Mouse (Mus musculus) spleen, adult 10 weeks (tissue): Measurements from ENCODE around the gene Siah1b. TPM values are rescaled to one million over a fixed set of nuclear protein-coding genes. Genes with fewer than 3 reads are reported as not detected.

Experiments used
- polyA plus RNA-seq: library from polyadenylated mRNA; stranded (reverse); fragments of 350-450 nt; fragmentation: Illumina TruSeq; extraction: RNeasy Lipid Tissue Mini Kit (QIAGEN cat#74804); gene quantifications from one replicate; pipeline ENCODE4 v1.2.3, GENCODE M21; 2015; ENCODE audit warnings: low replicate concordance; ENCODE audit not compliant: insufficient read depth

Siah1b gene
- polyA plus RNA-seq = 5.3 TPM

DNA sequence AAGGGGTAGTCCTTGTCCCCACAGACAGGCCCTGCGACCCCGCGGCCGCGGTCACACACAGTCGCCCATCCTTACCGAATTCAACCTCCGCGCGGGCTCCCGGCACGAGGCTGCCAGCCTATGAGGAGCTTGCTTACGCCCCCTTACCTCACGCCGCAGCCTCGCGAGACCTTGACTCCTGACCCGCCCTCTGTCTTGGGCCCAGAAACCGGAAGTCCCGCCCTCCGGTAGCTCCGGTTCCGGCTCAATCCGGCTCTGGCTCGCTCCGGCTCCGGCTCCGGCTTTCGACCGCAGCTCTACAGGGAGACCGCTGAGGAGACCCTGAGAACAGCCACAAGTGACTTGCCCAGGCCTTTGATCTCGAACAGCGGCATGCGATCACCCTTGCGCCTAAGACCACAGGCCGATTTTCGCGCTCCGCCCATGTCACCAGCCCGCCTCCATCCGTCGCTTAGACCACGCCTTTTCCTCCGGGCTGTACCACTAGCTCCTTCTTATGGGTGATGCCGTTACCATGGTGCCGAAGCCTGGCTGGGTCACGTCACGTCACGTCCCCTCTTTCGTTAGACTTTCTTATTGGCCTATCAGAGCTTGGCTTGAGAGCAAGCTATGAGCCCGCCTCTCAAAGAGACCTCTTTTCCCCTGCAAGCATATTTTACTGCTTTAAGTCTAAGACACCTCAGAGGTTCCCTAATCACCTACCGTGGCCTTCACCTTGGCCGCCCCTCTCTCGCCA lies at the start of gene Siah1b:
Gene Siah1b (minus strand): TSS at position 454 of the 736 bp plus-strand sequence.

DNA sequence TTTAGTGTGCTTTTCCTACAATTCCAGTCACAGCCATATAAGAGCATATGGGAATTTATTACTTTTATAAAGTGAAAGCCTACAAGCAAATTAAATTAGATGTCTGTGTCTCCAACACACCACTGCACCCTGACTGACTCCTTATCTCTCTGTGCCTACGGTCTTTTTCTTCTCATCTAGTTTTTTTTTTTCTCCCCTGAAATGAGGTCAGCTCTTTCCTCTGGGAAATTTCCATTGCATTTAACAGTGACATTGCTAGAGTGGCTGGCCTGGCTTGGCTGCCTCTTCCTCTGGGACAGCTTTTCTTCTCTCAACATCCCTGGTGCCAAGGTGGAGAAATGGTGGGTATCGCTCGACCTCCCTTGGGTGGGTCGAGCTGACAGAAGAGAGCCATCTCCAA lies 12.3 kb upstream of the Siah1b start, which contains the start of gene Cltrn:
Gene Cltrn (plus strand): TSS at position 249 of the 400 bp plus-strand sequence.

DNA sequence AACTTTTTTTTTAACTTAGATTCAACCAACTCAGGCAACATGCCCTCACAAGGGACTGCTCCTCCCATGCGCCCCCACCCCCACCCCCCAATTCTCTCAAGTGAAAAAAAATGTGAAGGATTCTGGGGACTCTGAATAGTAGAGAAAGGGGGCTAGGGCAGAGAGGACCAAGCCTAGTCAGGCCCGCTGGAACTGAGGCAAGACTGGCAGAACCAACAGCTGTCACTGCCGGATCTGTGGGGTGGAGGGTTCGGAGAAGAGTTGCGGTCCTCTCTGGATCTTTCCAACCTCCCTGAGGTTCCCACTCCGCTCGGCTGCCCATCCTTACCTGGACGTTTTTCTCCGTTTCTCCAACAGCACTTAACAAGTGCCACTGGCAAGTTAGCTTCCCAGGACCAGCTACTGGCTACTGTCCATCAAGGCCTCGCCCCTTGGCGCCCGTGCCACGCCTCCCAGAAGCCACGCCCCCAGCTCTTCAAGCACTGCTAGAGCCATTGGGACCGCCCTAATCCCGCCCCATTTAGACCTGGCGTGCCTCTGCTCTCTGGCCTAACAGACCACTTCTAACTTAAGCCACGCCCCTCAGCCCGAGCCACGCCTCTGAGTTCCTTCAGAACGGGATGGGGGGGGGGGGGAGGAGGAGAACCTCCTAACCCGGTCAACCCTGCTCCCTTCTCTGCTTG lies 48.5 kb downstream of the Siah1b start, which contains the start of gene Car5b:
Gene Car5b (minus strand): TSS at position 391 of the 683 bp plus-strand sequence.

Other genes with a start within 250 kb of the Siah1b start
- 56.5 TPM for gene Ap1s2, start 167.5 kb downstream of the Siah1b start, polyA plus RNA-seq
- gene Zrsr2, start 117.8 kb downstream of the Siah1b start, polyA plus RNA-seq = 56.9 TPM
- gene Car5b, start 48.5 kb downstream of the Siah1b start, polyA plus RNA-seq = 1.3 TPM
- gene Cltrn, start 12.3 kb upstream of the Siah1b start, polyA plus RNA-seq = 0.98 TPM
- gene Ace2, start 62.8 kb upstream of the Siah1b start, polyA plus RNA-seq = 0.14 TPM
- gene Bmx, start 181.7 kb upstream of the Siah1b start, polyA plus RNA-seq = 1.3 TPM
- gene Pir, start 192.9 kb upstream of the Siah1b start, polyA plus RNA-seq = 1.7 TPM